Mouse (Mus musculus): ENCODE measurements around the gene Rbpj. TPM values are rescaled to one million over a fixed set of nuclear protein-coding genes. Genes with fewer than 3 reads are reported as not detected.

Gene Rbpj
- polyA plus RNA-seq, 1 experiment from 2014 or later, result 12.3 TPM

DNA sequence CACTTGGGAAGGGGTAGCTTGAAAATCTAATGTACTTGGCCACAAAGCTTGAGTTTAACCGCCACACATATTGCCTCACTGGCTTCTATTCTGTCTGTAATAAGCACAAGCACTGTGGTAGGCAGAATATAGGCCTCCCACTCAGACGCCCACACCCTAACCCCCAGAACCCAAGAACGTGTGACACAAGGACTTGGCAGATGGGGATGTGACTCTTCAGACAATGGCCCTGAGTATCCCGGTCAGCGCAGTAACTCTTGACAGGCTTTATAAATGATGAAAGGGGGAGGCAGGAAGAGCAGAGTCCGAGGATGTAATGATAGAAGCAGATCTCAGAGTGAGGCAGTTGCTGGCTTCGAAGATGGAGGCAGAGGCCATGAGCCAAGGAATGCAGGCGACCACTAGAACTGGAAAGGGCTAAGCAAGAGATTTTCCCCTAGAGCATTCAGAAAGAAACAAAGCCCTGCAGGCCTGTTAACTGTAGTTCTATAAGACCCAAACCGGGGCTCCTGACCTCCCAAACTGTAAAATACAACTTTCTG lies 20.1 kb downstream of the Rbpj start:
- H3K4me3 ChIP-seq (ENCODE audit: low read depth, low read length), result no peak overlapping the region
- no peaks in the 10 kb centered on the region for H3K36me3 ChIP-seq (ENCODE audit: control insufficient read depth, insufficient read depth, low read length)
- no peaks in the 10 kb centered on the region for H3K27me3 ChIP-seq (ENCODE audit: control insufficient read depth, insufficient read depth, low read length)
- H3K9me3 ChIP-seq (ENCODE audit: control insufficient read depth, low read length), result no peaks in the 10 kb centered on the region
- WGBS, result 59% methylated on average over 9 of the region's 9 CpGs
- H3K4me1 ChIP-seq (replicated peaks; ENCODE audit: control insufficient read depth, insufficient read depth), result no peaks in the 10 kb centered on the region
- H3K4me2 ChIP-seq (replicated peaks; ENCODE audit: low read depth), result no peak overlapping the region
- H3K27ac ChIP-seq (replicated peaks), result 0 out of 2 replicates have a peak overlapping the region, but pooled peaks have one; percentile 8
- DNase-seq (ENCODE audit: low spot score), result no peak
- H3K9ac ChIP-seq (ENCODE audit: low read length), result no peak overlapping the region
- TF ChIP-seq EP300 (optimal IDR thresholded peaks at IDR 0.05), result no peak
- no peak for TF ChIP-seq CTCF (IDR thresholded peaks at IDR 0.05; ENCODE audit: low read depth)
- no peak for ATAC-seq (ENCODE audit: low FRiP score, low TSS enrichment)

DNA sequence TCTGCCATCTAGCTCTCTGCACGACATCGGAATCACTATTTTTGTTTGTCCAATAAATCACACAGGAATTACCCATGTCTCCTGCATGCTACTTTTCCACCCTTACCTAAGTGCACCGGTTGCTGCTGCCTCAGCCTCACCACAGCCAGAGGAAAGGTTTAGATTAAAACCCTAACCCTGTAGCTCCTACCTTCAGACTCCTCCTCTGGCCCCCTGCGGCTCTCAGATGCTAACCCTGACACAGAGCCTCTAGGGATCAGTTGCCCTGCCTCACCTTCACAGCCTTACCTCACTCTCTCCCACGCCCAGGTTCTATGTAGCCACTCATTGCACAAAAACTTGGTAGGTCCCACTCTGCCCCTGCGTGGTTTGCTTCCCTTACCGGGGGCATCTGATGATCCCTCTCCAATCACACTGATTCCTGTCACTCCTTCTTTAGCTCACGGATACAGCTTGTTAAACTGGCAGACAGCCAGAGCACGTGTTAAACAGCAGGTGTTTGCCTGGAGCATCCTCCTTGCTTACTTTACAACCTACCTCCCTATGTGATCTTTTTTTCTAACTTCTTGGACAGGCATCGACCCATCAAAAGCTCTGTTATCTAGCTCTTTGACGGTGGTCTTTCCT lies 21.1 kb downstream of the Rbpj start:
- H3K27me3 ChIP-seq (ENCODE audit: control insufficient read depth, insufficient read depth, low read length), result no peaks in the 10 kb centered on the region
- H3K36me3 ChIP-seq (ENCODE audit: control insufficient read depth, insufficient read depth, low read length), result no peaks in the 10 kb centered on the region
- TF ChIP-seq CTCF (IDR thresholded peaks at IDR 0.05; ENCODE audit: low read depth) (no peak), EP300 (optimal IDR thresholded peaks at IDR 0.05) (no peak)
- no peak overlapping the region for H3K27ac ChIP-seq (replicated peaks)
- DNase-seq (ENCODE audit: low spot score) (no peak), ATAC-seq (ENCODE audit: low FRiP score, low TSS enrichment) (no peak)
- no peaks in the 10 kb centered on the region for H3K9me3 ChIP-seq (ENCODE audit: control insufficient read depth, low read length)
- no peak overlapping the region for H3K9ac ChIP-seq (ENCODE audit: low read length)
- no peak overlapping the region for H3K4me3 ChIP-seq (ENCODE audit: low read depth, low read length)
- no peak overlapping the region for H3K4me2 ChIP-seq (replicated peaks; ENCODE audit: low read depth)
- no peaks in the 10 kb centered on the region for H3K4me1 ChIP-seq (replicated peaks; ENCODE audit: control insufficient read depth, insufficient read depth)
- WGBS, result 39% methylated on average over 11 of the region's 11 CpGs

DNA sequence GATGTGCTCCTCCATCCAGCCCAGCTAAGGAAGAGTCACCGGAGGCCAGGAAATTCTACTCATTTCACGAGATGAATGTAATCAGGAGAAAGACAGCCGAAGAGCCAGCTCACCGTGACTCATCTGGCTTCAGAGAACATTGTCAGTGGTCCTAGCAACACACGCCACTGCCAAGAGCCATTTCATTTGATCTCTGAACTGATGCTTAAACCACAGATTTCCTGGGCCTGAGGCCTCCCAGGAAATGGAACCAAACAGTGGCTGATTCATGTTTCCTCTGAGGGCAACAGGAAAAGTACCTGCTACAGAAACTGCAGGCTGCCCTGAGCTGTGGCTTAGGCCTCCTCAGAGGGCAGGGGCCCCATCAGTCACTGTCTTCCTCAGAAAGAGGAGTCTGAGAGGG lies 24.7 kb downstream of the Rbpj start:
- Histone ChIP-seq H3K27me3 (ENCODE audit: control insufficient read depth, insufficient read depth, low read length) (no peaks in the 10 kb centered on the region), H3K9ac (ENCODE audit: low read length) (no peak overlapping the region), H3K27ac (replicated peaks) (no peak overlapping the region), H3K4me1 (replicated peaks; ENCODE audit: control insufficient read depth, insufficient read depth) (no peaks in the 10 kb centered on the region), H3K36me3 (ENCODE audit: control insufficient read depth, insufficient read depth, low read length) (no peaks in the 10 kb centered on the region), H3K4me2 (replicated peaks; ENCODE audit: low read depth) (no peak overlapping the region), H3K9me3 (ENCODE audit: control insufficient read depth, low read length) (no peaks in the 10 kb centered on the region), H3K4me3 (ENCODE audit: low read depth, low read length) (no peak overlapping the region)
- no peak for DNase-seq (ENCODE audit: low spot score)
- TF ChIP-seq EP300 (optimal IDR thresholded peaks at IDR 0.05) (no peak), CTCF (IDR thresholded peaks at IDR 0.05; ENCODE audit: low read depth) (no peak)
- 24% methylated on average over 5 of the region's 5 CpGs for WGBS
- no peak for ATAC-seq (ENCODE audit: low FRiP score, low TSS enrichment)

DNA sequence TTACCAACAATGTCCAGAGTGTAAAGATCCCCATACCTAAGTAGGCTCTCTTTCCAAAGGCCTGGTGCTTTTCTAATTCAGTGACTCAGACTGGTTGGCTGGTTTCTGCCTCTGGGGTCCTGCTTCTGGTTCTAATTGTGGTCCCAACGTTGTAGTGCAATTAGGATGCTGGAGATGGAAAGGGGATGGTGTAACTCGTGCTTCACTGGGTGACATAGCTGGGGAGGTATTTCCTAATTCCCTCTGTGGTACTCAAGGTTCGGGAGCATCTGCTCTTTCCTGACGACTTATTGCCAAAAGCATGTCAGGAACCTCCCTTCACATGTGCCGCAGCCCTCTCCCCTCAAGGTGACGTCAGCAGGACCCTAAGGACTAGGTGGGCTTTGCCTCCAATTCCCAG lies 27.8 kb downstream of the Rbpj start:
- Histone ChIP-seq H3K4me3 (ENCODE audit: low read depth, low read length) (no peak overlapping the region), H3K9ac (ENCODE audit: low read length) (no peak overlapping the region), H3K4me2 (replicated peaks; ENCODE audit: low read depth) (no peak overlapping the region), H3K9me3 (ENCODE audit: control insufficient read depth, low read length) (no peaks in the 10 kb centered on the region), H3K36me3 (ENCODE audit: control insufficient read depth, insufficient read depth, low read length) (no peaks in the 10 kb centered on the region), H3K4me1 (replicated peaks; ENCODE audit: control insufficient read depth, insufficient read depth) (no peaks in the 10 kb centered on the region), H3K27me3 (ENCODE audit: control insufficient read depth, insufficient read depth, low read length) (no peaks in the 10 kb centered on the region), H3K27ac (replicated peaks) (no peak overlapping the region)
- no peak for TF ChIP-seq EP300 (optimal IDR thresholded peaks at IDR 0.05)
- TF ChIP-seq CTCF (IDR thresholded peaks at IDR 0.05; ENCODE audit: low read depth), result no peak
- ATAC-seq (ENCODE audit: low FRiP score, low TSS enrichment), result no peak
- 64% methylated on average over 6 of the region's 6 CpGs for WGBS
- DNase-seq (ENCODE audit: low spot score), result no peak

DNA sequence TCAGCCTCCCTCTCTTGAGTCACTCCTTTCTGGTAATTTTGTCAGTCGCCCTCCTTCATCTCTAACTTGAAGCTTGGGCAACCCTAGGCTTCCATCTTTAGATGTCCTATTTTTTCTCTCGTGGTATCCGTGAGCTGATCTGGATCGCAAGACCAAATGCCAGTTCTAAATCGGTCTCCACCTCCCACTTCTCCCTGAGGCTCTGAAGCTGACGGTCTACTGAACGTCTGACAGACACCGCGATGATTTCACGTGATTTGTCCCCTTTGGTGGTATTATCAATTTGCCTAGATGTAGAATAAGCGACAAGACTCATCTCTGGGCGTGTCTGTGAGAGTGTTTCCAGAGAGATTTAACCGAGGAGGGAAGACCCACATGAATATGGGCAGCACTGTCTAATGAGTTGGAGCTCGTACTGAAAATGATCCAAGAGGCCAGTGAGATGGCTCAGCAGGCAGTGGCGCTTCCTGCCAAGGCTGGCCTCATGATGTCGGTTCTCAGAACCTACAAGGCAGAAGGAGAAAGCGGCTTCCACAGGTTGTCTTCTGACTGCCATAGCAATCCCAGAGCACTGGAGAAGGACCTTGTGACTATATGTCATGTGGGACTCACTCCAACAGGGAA lies 28.7 kb downstream of the Rbpj start:
- no peak overlapping the region for H3K27ac ChIP-seq (replicated peaks)
- no peak for DNase-seq (ENCODE audit: low spot score)
- no peak overlapping the region for H3K4me2 ChIP-seq (replicated peaks; ENCODE audit: low read depth)
- no peak overlapping the region for H3K4me3 ChIP-seq (ENCODE audit: low read depth, low read length)
- no peak for ATAC-seq (ENCODE audit: low FRiP score, low TSS enrichment)
- H3K36me3 ChIP-seq (ENCODE audit: control insufficient read depth, insufficient read depth, low read length), result no peaks in the 10 kb centered on the region
- H3K9ac ChIP-seq (ENCODE audit: low read length), result no peak overlapping the region
- WGBS, result 91% methylated on average over 17 of the region's 17 CpGs
- H3K9me3 ChIP-seq (ENCODE audit: control insufficient read depth, low read length), result no peaks in the 10 kb centered on the region
- no peaks in the 10 kb centered on the region for H3K4me1 ChIP-seq (replicated peaks; ENCODE audit: control insufficient read depth, insufficient read depth)
- no peak for TF ChIP-seq CTCF (IDR thresholded peaks at IDR 0.05; ENCODE audit: low read depth)
- no peak for TF ChIP-seq EP300 (optimal IDR thresholded peaks at IDR 0.05)
- H3K27me3 ChIP-seq (ENCODE audit: control insufficient read depth, insufficient read depth, low read length), result no peaks in the 10 kb centered on the region

All from stomach, postnatal 0 days (tissue).